Mouse (Mus musculus) embryonic facial prominence, embryonic 11.5 days (tissue): ENCODE measurements around the gene Ankfy1. TPM values are rescaled to one million over a fixed set of nuclear protein-coding genes. Genes with fewer than 3 reads are reported as not detected.
A peak's percentile ranks its signal among the peaks of the same experiment; 100 is the strongest.
"Not testable (repeated sequence)": the region's sequence is repeated elsewhere in the genome, so short reads cannot be mapped to it uniquely, and the experiment has no call there.

Experiments
- ATAC-seq: fragments of 200-750 bp; cut with Nextera tagmentation; replicated peaks from 2 replicates; pipeline ENCODE4 v1.8.0; 2017; ENCODE audit warnings: low read depth; ENCODE audit not compliant: insufficient number of reproducible peaks, low FRiP score, low TSS enrichment
- DNase-seq: peaks from one replicate; pipeline ENCODE4 v3.0.0-alpha.2; 2015; ENCODE audit warnings: low spot score
- H3K27ac ChIP-seq: fragments of 300-500 bp; sonication (generic); replicated peaks from 2 replicates; pipeline ENCODE4 v1.5.1; 2014; ENCODE audit warnings: mild to moderate bottlenecking, low read depth, low read length, control low read depth
- H3K27me3 ChIP-seq: fragments of 300-500 bp; sonication (generic); 2 replicates; pipeline ENCODE4 v1.6.1; 2014; ENCODE audit warnings: mild to moderate bottlenecking, low read length, moderate library complexity, mixed read lengths; ENCODE audit not compliant: control insufficient read depth, insufficient read depth
- H3K36me3 ChIP-seq: fragments of 300-500 bp; sonication (generic); replicated peaks from 2 replicates; pipeline ENCODE4 v1.6.1; 2014; ENCODE audit warnings: low read depth, mild to moderate bottlenecking, low read length, moderate library complexity, mixed read lengths; ENCODE audit not compliant: control insufficient read depth, insufficient read depth
- H3K4me1 ChIP-seq: fragments of 300-500 bp; sonication (generic); 2 replicates; pipeline ENCODE4 v1.6.1; 2014; ENCODE audit warnings: low read length, mixed read lengths; ENCODE audit not compliant: control insufficient read depth, insufficient read depth
- H3K4me2 ChIP-seq: fragments of 300-500 bp; sonication (generic); 2 replicates; pipeline ENCODE4 v1.6.1; 2014; ENCODE audit warnings: low read depth, mild to moderate bottlenecking, control low read depth, low read length, moderate library complexity
- H3K4me3 ChIP-seq: fragments of 300-500 bp; sonication (generic); 2 replicates; pipeline ENCODE4 v1.5.1; 2014; ENCODE audit warnings: low read depth, low read length, control low read depth
- H3K9ac ChIP-seq: fragments of 300-500 bp; sonication (generic); replicated peaks from 2 replicates; pipeline ENCODE4 v1.6.1; 2014; ENCODE audit warnings: mild to moderate bottlenecking, control low read depth, low read length
- H3K9me3 ChIP-seq: fragments of 300-500 bp; sonication (generic); replicated peaks from 2 replicates; pipeline ENCODE4 v1.6.1; 2016; ENCODE audit warnings: mild to moderate bottlenecking, low read length, inconsistent platforms, mixed read lengths; ENCODE audit not compliant: control insufficient read depth
- WGBS: fragments of 180-500 bp; shearing (Covaris S2); extraction: QIAGEN DNeasy Blood & Tissue Kit; methylation state at CpG from one replicate; pipeline ENCODE4 v1.1.7; 2014; 5-methylcytosine and 5-hydroxymethylcytosine counted together
- polyA plus RNA-seq: library from polyadenylated mRNA; unstranded; fragments of >200 nt; fragmentation: Nextera tagmentation; extraction: Ambion mirVana; gene quantifications from 2 replicates; pipeline ENCODE4 v1.2.1, GENCODE M21; 2014

Gene Ankfy1
- polyA plus RNA-seq, 1 experiment from 2014 or later: 30.3 TPM

DNA sequence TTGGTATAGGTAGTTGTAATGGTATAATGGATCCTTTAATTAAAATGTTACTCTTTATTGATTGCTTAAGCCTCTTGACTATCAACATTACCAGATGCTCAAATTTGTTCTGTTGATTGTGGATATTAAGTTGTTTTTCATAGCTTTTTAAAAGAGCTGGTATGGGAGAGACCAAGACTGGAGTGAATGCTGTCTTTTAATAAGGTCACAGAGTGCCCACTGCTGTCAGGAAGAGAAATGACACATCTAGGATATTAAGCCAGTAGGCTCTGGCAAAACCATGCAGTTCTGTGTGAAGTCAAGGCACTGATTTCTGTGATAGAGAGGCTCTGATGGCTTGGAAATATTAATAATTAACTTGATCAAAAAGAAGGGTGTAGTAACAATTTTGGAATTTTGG, 34.1 kb downstream of the Ankfy1 start:
- DNase-seq (peak; percentile 34), ATAC-seq (no peak)
- Histone ChIP-seq H3K36me3 (no peaks in the 10 kb centered on the region), H3K9ac (no peak overlapping the region), H3K4me1 (no peaks in the 10 kb centered on the region), H3K4me2 (no peak overlapping the region), H3K9me3 (no peaks in the 10 kb centered on the region), H3K27ac (no peak overlapping the region), H3K4me3 (no peak overlapping the region), H3K27me3 (no peaks in the 10 kb centered on the region)

GRCm38 (mm10) chr11:72726023-72726422, 36.2 kb downstream of the Ankfy1 start:
- ATAC-seq (no peak), DNase-seq (peak; percentile 14)
- H3K9ac ChIP-seq: no peak overlapping the region
- no peak overlapping the region for H3K4me2 ChIP-seq
- no peak overlapping the region for H3K27ac ChIP-seq
- H3K4me3 ChIP-seq: no peak overlapping the region
- H3K9me3 ChIP-seq: no peaks in the 10 kb centered on the region
- H3K27me3 ChIP-seq: no peaks in the 10 kb centered on the region
- no peaks in the 10 kb centered on the region for H3K4me1 ChIP-seq
- no peaks in the 10 kb centered on the region for H3K36me3 ChIP-seq

DNA sequence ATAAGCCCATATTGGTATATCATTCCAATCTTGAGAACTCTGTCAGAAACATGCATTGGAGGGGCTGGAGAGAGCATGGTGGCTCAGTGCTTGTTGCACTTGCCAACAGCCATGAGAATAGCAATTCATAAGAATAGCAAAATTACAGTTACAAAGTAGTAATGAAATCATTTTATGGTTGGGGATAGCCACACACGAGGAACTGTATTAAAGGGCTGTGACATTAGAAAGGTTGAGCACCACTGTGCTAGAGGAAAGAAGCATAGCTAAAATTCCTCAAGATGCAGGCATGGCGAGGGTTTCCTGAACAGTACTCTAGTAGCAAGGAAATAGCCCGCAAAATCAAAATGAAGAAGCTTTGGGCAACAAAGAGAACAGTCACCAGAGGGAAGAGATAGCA, 43.9 kb downstream of the Ankfy1 start:
- ATAC-seq: no peak
- H3K9me3 ChIP-seq: no peaks in the 10 kb centered on the region
- H3K36me3 ChIP-seq: peaks cover 2% of the 10 kb centered on the region; the same call in 1 of the 2 replicates
- no peak for DNase-seq
- no peak overlapping the region for H3K27ac ChIP-seq
- no peak overlapping the region for H3K9ac ChIP-seq
- WGBS: 88% methylated on average over 3 of the region's 3 CpGs
- H3K4me3 ChIP-seq: no peak overlapping the region
- H3K27me3 ChIP-seq: no peaks in the 10 kb centered on the region
- no peaks in the 10 kb centered on the region for H3K4me1 ChIP-seq
- no peak overlapping the region for H3K4me2 ChIP-seq

- Histone ChIP-seq H3K4me3 (no peak overlapping the region), H3K36me3 (peaks cover 2% of the 10 kb centered on the region; the same call in 1 of the 2 replicates), H3K9me3 (no peaks in the 10 kb centered on the region), H3K27me3 (no peaks in the 10 kb centered on the region), H3K27ac (no peak overlapping the region), H3K9ac (no peak overlapping the region), H3K4me2 (no peak overlapping the region), H3K4me1 (no peaks in the 10 kb centered on the region)
- no peak for DNase-seq
- no peak for ATAC-seq
- WGBS: 94% methylated on average over 4 of the region's 4 CpGs
These were observed 45.2 kb downstream of the Ankfy1 start for GRCm38 (mm10) chr11:72734840-72735518.

DNA sequence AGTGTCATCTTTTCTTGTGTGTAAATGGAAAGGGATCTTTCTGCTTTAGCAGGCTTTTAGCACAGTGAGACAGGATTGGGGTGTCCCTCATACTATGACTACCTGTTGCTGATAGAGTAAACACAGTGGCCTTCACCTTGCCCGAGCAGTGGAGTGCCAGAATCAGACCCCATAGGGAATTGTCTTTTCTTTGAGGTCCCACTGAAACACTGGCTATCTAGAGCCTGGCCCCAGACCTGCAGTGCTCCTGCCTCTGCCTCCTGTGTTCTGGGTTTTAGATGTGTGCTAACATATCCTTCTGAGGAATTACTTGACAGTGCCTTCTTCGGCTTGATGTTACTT, 45.7 kb downstream of the Ankfy1 start:
- 73% methylated on average over 2 of the region's 2 CpGs for WGBS
- Histone ChIP-seq H3K4me2 (no peak overlapping the region), H3K27me3 (no peaks in the 10 kb centered on the region), H3K4me1 (no peaks in the 10 kb centered on the region), H3K9ac (no peak overlapping the region), H3K36me3 (peaks cover 2% of the 10 kb centered on the region; the same call in 1 of the 2 replicates), H3K4me3 (no peak overlapping the region), H3K27ac (no peak overlapping the region), H3K9me3 (no peaks in the 10 kb centered on the region)
- no peak for ATAC-seq
- no peak for DNase-seq

- no peak for DNase-seq
- 63% methylated on average over 1 of the region's 1 CpGs for WGBS
- H3K9ac ChIP-seq: no peak overlapping the region
These were observed 46.5 kb downstream of the Ankfy1 start for GRCm38 (mm10) chr11:72736320-72736719.

DNA sequence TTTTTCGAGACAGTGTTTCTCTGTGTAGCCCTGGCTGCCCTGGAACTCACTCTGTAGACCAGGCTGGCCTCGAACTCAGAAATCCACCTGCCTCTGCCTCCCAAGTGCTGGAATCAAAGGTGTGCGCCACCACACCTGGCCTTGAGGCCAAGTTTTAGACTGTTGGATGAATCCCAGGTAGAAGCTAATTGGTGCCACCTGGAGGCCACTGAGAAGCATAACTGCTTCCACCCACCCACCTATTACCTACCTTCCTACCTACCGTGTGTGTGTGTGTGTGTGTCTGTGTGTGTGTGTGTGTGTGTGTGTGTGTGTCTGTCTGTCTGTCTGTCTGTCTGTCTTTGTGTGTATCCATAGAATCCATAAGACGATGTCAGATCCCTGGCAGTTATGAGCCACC, 47.7 kb downstream of the Ankfy1 start:
- not testable (repeated sequence) for H3K27ac ChIP-seq, H3K4me3 ChIP-seq, H3K4me2 ChIP-seq, H3K36me3 ChIP-seq, H3K9me3 ChIP-seq, ATAC-seq, H3K27me3 ChIP-seq, H3K9ac ChIP-seq, H3K4me1 ChIP-seq
- WGBS: 87% methylated on average over 5 of the region's 5 CpGs
- DNase-seq: peak; percentile 17

More at GRCm38 (mm10) chr11:72736320-72736719, 46.5 kb downstream of the Ankfy1 start:
- H3K27ac ChIP-seq: no peak overlapping the region
- no peak overlapping the region for H3K4me2 ChIP-seq
- H3K4me3 ChIP-seq: no peak overlapping the region
- ATAC-seq: no peak
- no peaks in the 10 kb centered on the region for H3K9me3 ChIP-seq
- H3K4me1 ChIP-seq: no peaks in the 10 kb centered on the region
- no peaks in the 10 kb centered on the region; the same call in 1 of the 2 replicates for H3K36me3 ChIP-seq
- no peaks in the 10 kb centered on the region for H3K27me3 ChIP-seq

DNA sequence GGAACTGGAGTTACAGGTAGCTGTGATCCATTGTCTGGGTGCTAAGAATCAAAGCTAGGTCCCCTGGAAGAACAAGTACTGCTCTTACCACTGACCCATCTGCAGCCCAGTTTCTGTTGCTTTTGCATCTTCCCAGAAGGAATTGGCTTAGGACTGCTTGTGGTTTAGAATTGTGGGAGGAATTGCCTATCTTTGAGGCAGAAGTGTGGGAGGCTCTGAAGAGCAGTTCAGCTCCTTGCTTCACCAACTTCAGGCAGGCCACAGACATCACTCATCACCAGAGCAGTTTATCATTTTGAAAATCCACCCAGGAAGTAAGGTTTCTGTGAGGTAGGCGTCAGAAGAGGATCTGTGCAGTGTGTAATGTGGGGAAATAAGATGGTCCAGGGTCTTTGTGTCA, 49.2 kb downstream of the Ankfy1 start:
- Histone ChIP-seq H3K4me1 (no peaks in the 10 kb centered on the region), H3K9me3 (no peaks in the 10 kb centered on the region), H3K36me3 (no peaks in the 10 kb centered on the region), H3K27me3 (no peaks in the 10 kb centered on the region), H3K27ac (no peak overlapping the region), H3K4me2 (no peak overlapping the region), H3K4me3 (no peak overlapping the region), H3K9ac (no peak overlapping the region)
- DNase-seq (no peak), ATAC-seq (no peak)
- 86% methylated on average over 1 of the region's 1 CpGs for WGBS
